Mouse (Mus musculus): Measurements from ENCODE around the gene Pnma3. TPM values are rescaled to one million over a fixed set of nuclear protein-coding genes. Genes with fewer than 3 reads are reported as not detected.
"Not testable (repeated sequence)": the region's sequence is repeated elsewhere in the genome, so short reads cannot be mapped to it uniquely, and the experiment has no call there.

The Pnma3 gene
- polyA plus RNA-seq, 1 experiment from 2014 or later: not detected

GRCm38 (mm10) chrX:73096941-73097508, 32.4 kb downstream of the Pnma3 start, which contains the start of gene Xlr3a:
Gene Xlr3a, minus strand, starts transcription at chrX:73097095.
- H3K4me3 ChIP-seq; H3K4me2 ChIP-seq; ATAC-seq (ENCODE audit: insufficient number of reproducible peaks, low FRiP score); H3K36me3 ChIP-seq; H3K27ac ChIP-seq (ENCODE audit: poor library complexity, severe bottlenecking); H3K9ac ChIP-seq; H3K9me3 ChIP-seq (replicated peaks); H3K27me3 ChIP-seq (replicated peaks); H3K4me1 ChIP-seq (replicated peaks): not testable (repeated sequence)
- WGBS: 55% methylated on average over 13 of the region's 13 CpGs

- H3K4me1 ChIP-seq (replicated peaks); H3K9ac ChIP-seq; H3K4me2 ChIP-seq; H3K4me3 ChIP-seq; H3K27ac ChIP-seq (ENCODE audit: poor library complexity, severe bottlenecking); H3K27me3 ChIP-seq (replicated peaks); H3K9me3 ChIP-seq (replicated peaks); ATAC-seq (ENCODE audit: insufficient number of reproducible peaks, low FRiP score); H3K36me3 ChIP-seq: not testable (repeated sequence)
- WGBS: no CpG with 5 or more reads among the region's 7 CpGs
Measured at GRCm38 (mm10) chrX:73116747-73117146, 52.2 kb downstream of the Pnma3 start, which contains the start of gene Gm14685. Gene Gm14685, plus strand, starts transcription at chrX:73117047.

Other genes starting within 250 kb of the Pnma3 start
- 0.05 TPM in 1 of 2 replicates, not detected in the other for gene Gabrq, start 239.6 kb upstream of the Pnma3 start, polyA plus RNA-seq (2016; fragmentation: Nextera tagmentation; extraction: Ambion mirVana)
- 58.4 and 62.8 TPM in 2 replicates for gene Cetn2, start 146.4 kb upstream of the Pnma3 start, polyA plus RNA-seq (2016; fragmentation: Nextera tagmentation; extraction: Ambion mirVana)
- 15.9 TPM in 2 replicates for gene Nsdhl, start 146.2 kb upstream of the Pnma3 start, polyA plus RNA-seq (2016; fragmentation: Nextera tagmentation; extraction: Ambion mirVana)
- gene Zfp185, start 77.4 kb upstream of the Pnma3 start, polyA plus RNA-seq (2016; fragmentation: Nextera tagmentation; extraction: Ambion mirVana): 5.7 TPM in 2 replicates
- 0.08 TPM in 1 of 2 replicates, not detected in the other for gene Pnma5, start 27.7 kb upstream of the Pnma3 start, polyA plus RNA-seq (2016; fragmentation: Nextera tagmentation; extraction: Ambion mirVana)
- gene Xlr4a, start 17.7 kb downstream of the Pnma3 start, polyA plus RNA-seq (2016; fragmentation: Nextera tagmentation; extraction: Ambion mirVana): 1.00 and 1.6 TPM in 2 replicates
- gene Xlr3a, start 32.3 kb downstream of the Pnma3 start, polyA plus RNA-seq (2016; fragmentation: Nextera tagmentation; extraction: Ambion mirVana): 1.9 and 2.2 TPM in 2 replicates
- not detected in 2 replicates for gene Gm14685, start 52.3 kb downstream of the Pnma3 start, polyA plus RNA-seq (2016; fragmentation: Nextera tagmentation; extraction: Ambion mirVana)
- not detected in 2 replicates for gene Xlr5b, start 84.0 kb downstream of the Pnma3 start, polyA plus RNA-seq (2016; fragmentation: Nextera tagmentation; extraction: Ambion mirVana)
- not detected in 2 replicates for gene DXBay18, start 84.7 kb downstream of the Pnma3 start, polyA plus RNA-seq (2016; fragmentation: Nextera tagmentation; extraction: Ambion mirVana)
- gene Spin2d, start 112.2 kb downstream of the Pnma3 start, polyA plus RNA-seq (2016; fragmentation: Nextera tagmentation; extraction: Ambion mirVana): not detected in 2 replicates
- 7.3 and 7.6 TPM in 2 replicates for gene Xlr3b, start 127.4 kb downstream of the Pnma3 start, polyA plus RNA-seq (2016; fragmentation: Nextera tagmentation; extraction: Ambion mirVana)
- 0.96 and 1.2 TPM in 2 replicates for gene Xlr4b, start 149.5 kb downstream of the Pnma3 start, polyA plus RNA-seq (2016; fragmentation: Nextera tagmentation; extraction: Ambion mirVana)
- gene F8a, start 163.5 kb downstream of the Pnma3 start, polyA plus RNA-seq (2016; fragmentation: Nextera tagmentation; extraction: Ambion mirVana): 10.9 and 11.1 TPM in 2 replicates
- 0.36 TPM in 2 replicates for gene Xlr4c, start 178.3 kb downstream of the Pnma3 start, polyA plus RNA-seq (2016; fragmentation: Nextera tagmentation; extraction: Ambion mirVana)
- not detected in 2 replicates for gene Xlr3c, start 200.6 kb downstream of the Pnma3 start, polyA plus RNA-seq (2016; fragmentation: Nextera tagmentation; extraction: Ambion mirVana)
- not detected in 2 replicates for gene Xlr5a, start 228.2 kb downstream of the Pnma3 start, polyA plus RNA-seq (2016; fragmentation: Nextera tagmentation; extraction: Ambion mirVana)
- not detected in 2 replicates for gene Xlr5c, start 228.2 kb downstream of the Pnma3 start, polyA plus RNA-seq (2016; fragmentation: Nextera tagmentation; extraction: Ambion mirVana)